Mouse (Mus musculus) G1E (cell line): ENCODE measurements at regions not wholly inside any gene's neighbourhood (a gene's known extent, or its start where the extent isn't known, plus 50 kb on each side); places are given as distances from the start of the nearest gene placed in this dataset.

Experiments used
- CTCF ChIP-seq: IDR thresholded peaks from 2 replicates; pipeline ENCODE4 v1.5.1; 2012; ENCODE audit warnings: low read depth, low read length, inconsistent platforms, mixed read lengths
- GATA1 ChIP-seq: IDR thresholded peaks from 2 replicates; pipeline ENCODE4 v1.6.1; 2012; ENCODE audit warnings: borderline replicate concordance, low read length, inconsistent platforms, mixed read lengths
- POLR2AphosphoS5 ChIP-seq: IDR thresholded peaks from 2 replicates; pipeline ENCODE4 v1.6.1; 2012; ENCODE audit warnings: low read depth, low read length, inconsistent platforms; ENCODE audit not compliant: insufficient replicate concordance
- TAL1 ChIP-seq: conservative IDR thresholded peaks from 2 replicates; pipeline ENCODE4 v1.6.1; 2012; ENCODE audit warnings: low read depth, low read length, inconsistent platforms, mixed read lengths

DNA sequence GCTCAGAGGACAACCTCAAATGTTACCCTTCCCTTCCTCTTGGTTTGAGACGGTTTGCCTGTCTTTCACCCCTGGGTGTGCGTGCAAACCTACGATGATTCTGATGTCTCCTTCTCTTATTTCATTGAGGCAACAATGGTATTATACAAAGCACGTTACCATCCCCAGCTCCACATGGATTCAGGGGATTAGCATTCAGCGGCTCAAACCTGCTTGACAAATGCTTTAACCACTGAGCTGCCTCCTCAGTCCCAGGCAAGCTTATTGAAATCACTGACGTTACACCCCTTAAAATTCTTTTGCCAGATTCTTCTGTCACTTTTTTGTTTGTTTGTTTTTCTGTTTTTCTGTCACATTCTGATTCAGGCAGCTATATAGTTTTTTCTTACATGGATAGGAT lies 612.4 kb upstream of the A1bg start:
- TF ChIP-seq GATA1, result no peak
- TF ChIP-seq CTCF, result no peak
- no peak for TF ChIP-seq TAL1
- no peak for TF ChIP-seq POLR2AphosphoS5
